Mouse (Mus musculus) heart, postnatal 14 days (tissue): Measurements from ENCODE around the gene Slc17a6. TPM values are rescaled to one million over a fixed set of nuclear protein-coding genes. Genes with fewer than 3 reads are reported as not detected.
"Not testable (repeated sequence)": the region's sequence is repeated elsewhere in the genome, so short reads cannot be mapped to it uniquely, and the experiment has no call there.

Experiments used
- DNase-seq, 2 experiments: peaks; one replicate each; pipeline ENCODE4 v3.0.0; 2021 to 2022
- intact Hi-C: fragments of 180-260 bp; cut with DNase I; formaldehyde crosslinking; loops from one replicate; pipeline ENCODE4 v1.15.1; 2025
- total RNA-seq, 2 experiments: library from RNA; stranded (reverse); gene quantifications; 2 replicates each; pipeline ENCODE4 v1.2.3; 2021

Slc17a6 gene
- total RNA-seq, 2 experiments from 2014 or later: not detected

DNA sequence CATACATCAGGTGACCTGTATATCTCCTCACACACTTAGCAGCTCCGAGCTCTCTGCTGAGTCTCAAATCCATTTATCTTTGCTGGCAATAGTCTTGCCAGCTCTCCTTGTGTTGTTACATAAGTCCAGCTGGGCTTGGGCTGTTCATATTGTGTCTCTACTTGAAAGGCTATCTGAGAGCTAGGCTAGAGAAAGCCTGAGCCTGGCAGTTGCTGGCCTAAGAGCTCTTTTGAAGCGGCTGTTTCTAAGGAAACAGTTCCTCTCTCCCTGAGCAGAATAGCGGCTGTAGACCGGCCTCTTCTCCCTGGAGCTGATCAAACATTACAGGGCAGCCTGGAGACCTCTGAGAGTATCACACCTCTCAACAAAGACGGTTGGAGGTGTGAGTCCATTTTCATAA is 40.6 kb downstream of the Slc17a6 start:
- intact Hi-C loops: no loop called here
- DNase-seq: no peak

DNA sequence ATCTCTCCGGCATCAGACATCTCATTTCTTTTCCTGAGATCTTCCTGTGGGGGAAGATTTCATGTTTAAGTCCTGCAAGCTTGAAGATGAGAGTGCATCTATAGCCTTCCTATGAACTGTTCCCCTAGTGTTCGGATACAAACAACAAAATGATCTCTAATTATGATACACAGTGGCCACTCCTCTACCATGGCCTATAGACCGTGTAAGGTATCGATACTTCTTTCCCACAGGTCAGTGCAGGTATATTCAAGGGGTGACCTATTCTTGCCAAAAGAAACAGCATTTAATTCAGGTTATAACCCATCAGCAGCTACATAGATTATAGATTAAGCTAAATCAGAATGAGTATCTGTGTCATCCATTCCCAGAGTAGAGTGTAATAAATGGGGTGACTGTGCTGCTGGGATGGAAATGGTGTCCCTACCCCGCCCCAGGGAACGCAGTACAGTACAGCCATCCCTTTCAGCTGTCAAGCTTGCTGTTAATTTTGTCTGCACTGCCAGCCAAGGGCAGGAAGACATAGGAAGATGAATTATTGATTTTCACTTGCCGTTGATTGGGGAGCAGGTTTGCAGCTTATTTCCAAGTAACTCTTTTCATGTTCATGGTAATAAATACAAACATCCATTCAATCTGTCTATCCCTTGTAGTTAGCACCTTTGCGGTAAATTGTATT is 71.9 kb downstream of the Slc17a6 start:
- intact Hi-C loops: no loop called here
- no peak for DNase-seq

GRCm38 (mm10) chr7:51694452-51694851 is 72.6 kb downstream of the Slc17a6 start:
- intact Hi-C loops: no loop called here
- no peak for DNase-seq

GRCm38 (mm10) chr7:51709508-51709907 is 87.7 kb downstream of the Slc17a6 start:
- intact Hi-C loops: no loop called here
- no peak for DNase-seq

- DNase-seq, intact Hi-C loops: not testable (repeated sequence)
Measured at GRCm38 (mm10) chr7:51710346-51710745, 88.5 kb downstream of the Slc17a6 start.

- intact Hi-C loops: no loop called here
- DNase-seq: no peak
Measured at GRCm38 (mm10) chr7:51715771-51716170, 94.0 kb downstream of the Slc17a6 start.

Other genes with a start within 250 kb of the Slc17a6 start
- under 1 TPM in 1 of 2 experiments, not detected in 1; 0.05 TPM for gene Ano5, start 111.0 kb upstream of the Slc17a6 start, total RNA-seq
- gene Gas2, start 240.0 kb downstream of the Slc17a6 start, total RNA-seq: 1 to 10 TPM; 7.6 to 7.9 TPM
- 1 to 10 TPM; 1.3 to 1.9 TPM for gene Fancf, start 240.3 kb downstream of the Slc17a6 start, total RNA-seq